Mouse (Mus musculus) midbrain, embryonic 13.5 days (tissue): ENCODE measurements around the gene Galnt18. TPM values are rescaled to one million over a fixed set of nuclear protein-coding genes. Genes with fewer than 3 reads are reported as not detected.

Experiments
- ATAC-seq: fragments of 200-750 bp; cut with Nextera tagmentation; 2 replicates; pipeline ENCODE4 v1.8.0; 2017; ENCODE audit warnings: mild to moderate bottlenecking, moderate TSS enrichment, moderate library complexity
- H3K27ac ChIP-seq: fragments of 300-500 bp; sonication (generic); 2 replicates; pipeline ENCODE4 v1.5.1; 2015; ENCODE audit warnings: inconsistent platforms, mild to moderate bottlenecking, moderate library complexity
- H3K27me3 ChIP-seq: fragments of 300-500 bp; sonication (generic); 2 replicates; pipeline ENCODE4 v1.6.1; 2015; ENCODE audit warnings: mild to moderate bottlenecking, inconsistent platforms
- H3K36me3 ChIP-seq: fragments of 300-500 bp; sonication (generic); 2 replicates; pipeline ENCODE4 v1.6.1; 2015; ENCODE audit warnings: mild to moderate bottlenecking, inconsistent platforms
- H3K4me1 ChIP-seq: fragments of 300-500 bp; sonication (generic); replicated peaks from 2 replicates; pipeline ENCODE4 v1.6.1; 2015; ENCODE audit warnings: inconsistent platforms
- H3K4me2 ChIP-seq: fragments of 300-500 bp; sonication (generic); replicated peaks from 2 replicates; pipeline ENCODE4 v1.6.1; 2015; ENCODE audit warnings: moderate library complexity, mild to moderate bottlenecking, inconsistent platforms
- H3K4me3 ChIP-seq: fragments of 300-500 bp; sonication (generic); replicated peaks from 2 replicates; pipeline ENCODE4 v1.5.1; 2015; ENCODE audit warnings: mild to moderate bottlenecking, inconsistent platforms
- H3K9ac ChIP-seq: fragments of 300-500 bp; sonication (generic); replicated peaks from 2 replicates; pipeline ENCODE4 v1.6.1; 2015; ENCODE audit warnings: mild to moderate bottlenecking, inconsistent platforms
- H3K9me3 ChIP-seq: fragments of 300-500 bp; sonication (generic); 2 replicates; pipeline ENCODE4 v1.6.1; 2016; ENCODE audit warnings: mild to moderate bottlenecking, inconsistent platforms
- whole genome bisulfite sequencing: fragments of 180-500 bp; shearing (Covaris S2); methylation state at CpG from one replicate; pipeline ENCODE4 v1.1.7; 2015; 5-methylcytosine and 5-hydroxymethylcytosine counted together
- microRNA-seq: library from miRNA; unstranded; fragments of <30 nt; microRNA quantifications from one replicate; pipeline ENCODE4, GENCODE M21; 2016
- polyA plus RNA-seq: library from polyadenylated mRNA; unstranded; fragments of >200 nt; fragmentation: Nextera tagmentation; extraction: Ambion mirVana; gene quantifications from 2 replicates; pipeline ENCODE4 v1.2.1, GENCODE M21; 2015

Galnt18 gene
- polyA plus RNA-seq, 1 experiment from 2014 or later = 11.0 TPM

DNA sequence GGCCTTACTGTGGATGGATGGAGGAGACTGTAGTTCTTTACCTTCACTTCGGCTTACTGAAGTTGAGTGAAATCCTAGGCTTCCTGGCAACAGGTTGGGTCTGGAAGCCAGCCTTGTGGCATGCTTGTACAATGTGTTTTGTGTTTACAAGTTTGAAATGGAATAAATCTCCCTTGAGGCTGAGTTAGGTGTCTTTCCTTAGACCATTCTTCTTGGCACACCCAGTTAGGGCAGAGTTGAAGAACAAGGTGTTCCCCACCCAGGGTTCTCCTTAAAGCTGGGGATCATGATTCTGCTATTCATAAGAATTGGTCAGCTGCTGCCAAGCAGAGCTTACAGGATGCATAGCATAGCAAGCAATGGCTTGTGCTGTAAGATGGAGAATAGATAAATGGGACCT lies 352.4 kb downstream of the Galnt18 start:
- no peaks in the 10 kb centered on the region for H3K27me3 ChIP-seq
- H3K4me2 ChIP-seq = no peak overlapping the region
- H3K36me3 ChIP-seq = no peaks in the 10 kb centered on the region
- no peak overlapping the region for H3K27ac ChIP-seq
- no peak overlapping the region for H3K9ac ChIP-seq
- WGBS = 84% methylated on average over 1 of the region's 1 CpGs
- no peaks in the 10 kb centered on the region for H3K9me3 ChIP-seq
- H3K4me1 ChIP-seq = no peaks in the 10 kb centered on the region
- no peak overlapping the region for H3K4me3 ChIP-seq
- no peak for ATAC-seq

Small RNA genes lying within 50 kb of the gene (microRNA-seq; reads per million reads assigned to microRNA genes)
- not detected for gene Gm25787

Other genes starting within 250 kb of the Galnt18 start
- 87.2 and 90.3 TPM in 2 replicates for gene Usp47, start 243.5 kb upstream of the Galnt18 start, polyA plus RNA-seq